Mouse (Mus musculus): ENCODE results near the gene Tnfrsf11a. TPM values are rescaled to one million over a fixed set of nuclear protein-coding genes. Genes with fewer than 3 reads are reported as not detected.
A peak's percentile ranks its signal among the peaks of the same experiment; 100 is the strongest.

The Tnfrsf11a gene
- polyA plus RNA-seq, 1 experiment, result 2.6 TPM

GRCm38 (mm10) chr1:105843856-105844255 is 63.3 kb downstream of the Tnfrsf11a start:
- no peak overlapping the region for H3K4me3 ChIP-seq (ENCODE audit: insufficient read depth, low read depth, low read length)

GRCm38 (mm10) chr1:105844341-105845006 is 64.0 kb downstream of the Tnfrsf11a start:
- WGBS, result 31% methylated on average over 28 of the region's 28 CpGs
- H3K36me3 ChIP-seq (ENCODE audit: control insufficient read depth, insufficient read depth, low read length), result no peaks in the 10 kb centered on the region
- H3K4me1 ChIP-seq (ENCODE audit: control insufficient read depth, insufficient read depth, low read length), result 0 out of 2 replicates have a peak, but pooled peaks cover 2% of the 10 kb centered on the region
- no peak for DNase-seq
- H3K27ac ChIP-seq (ENCODE audit: insufficient read depth, low read depth, low read length), result no peak overlapping the region
- no peak overlapping the region for H3K4me3 ChIP-seq (ENCODE audit: insufficient read depth, low read depth, low read length)
- TF ChIP-seq CTCF (conservative IDR thresholded peaks at IDR 0.05; ENCODE audit: insufficient read depth, insufficient read length, low read depth, low read length) (no peak), POLR2A (IDR thresholded peaks at IDR 0.05; ENCODE audit: low read depth, low read length) (no peak)
- no peaks in the 10 kb centered on the region; the same call in 1 of the 2 replicates for H3K27me3 ChIP-seq (replicated peaks; ENCODE audit: control insufficient read depth, insufficient read depth, low read length)

More at GRCm38 (mm10) chr1:105843856-105844255, 63.3 kb downstream of the Tnfrsf11a start:
- H3K4me1 ChIP-seq (ENCODE audit: control insufficient read depth, insufficient read depth, low read length), result 0 out of 2 replicates have a peak, but pooled peaks cover 2% of the 10 kb centered on the region
- 32% methylated on average over 2 of the region's 2 CpGs for WGBS
- no peaks in the 10 kb centered on the region for H3K36me3 ChIP-seq (ENCODE audit: control insufficient read depth, insufficient read depth, low read length)
- no peak for DNase-seq
- H3K27ac ChIP-seq (ENCODE audit: insufficient read depth, low read depth, low read length), result no peak overlapping the region
- no peaks in the 10 kb centered on the region; the same call in 1 of the 2 replicates for H3K27me3 ChIP-seq (replicated peaks; ENCODE audit: control insufficient read depth, insufficient read depth, low read length)
- TF ChIP-seq POLR2A (IDR thresholded peaks at IDR 0.05; ENCODE audit: low read depth, low read length) (no peak), CTCF (conservative IDR thresholded peaks at IDR 0.05; ENCODE audit: insufficient read depth, insufficient read length, low read depth, low read length) (no peak)

- Histone ChIP-seq H3K4me3 (ENCODE audit: insufficient read depth, low read depth, low read length) (no peak overlapping the region), H3K4me1 (ENCODE audit: control insufficient read depth, insufficient read depth, low read length) (0 out of 2 replicates have a peak, but pooled peaks cover 2% of the 10 kb centered on the region), H3K36me3 (ENCODE audit: control insufficient read depth, insufficient read depth, low read length) (no peaks in the 10 kb centered on the region), H3K27ac (ENCODE audit: insufficient read depth, low read depth, low read length) (no peak overlapping the region), H3K27me3 (replicated peaks; ENCODE audit: control insufficient read depth, insufficient read depth, low read length) (no peaks in the 10 kb centered on the region; the same call in 1 of the 2 replicates)
- TF ChIP-seq POLR2A (IDR thresholded peaks at IDR 0.05; ENCODE audit: low read depth, low read length) (no peak), CTCF (conservative IDR thresholded peaks at IDR 0.05; ENCODE audit: insufficient read depth, insufficient read length, low read depth, low read length) (no peak)
- WGBS, result 92% methylated on average over 2 of the region's 2 CpGs
- DNase-seq, result no peak
Measured at GRCm38 (mm10) chr1:105846431-105846830, 65.9 kb downstream of the Tnfrsf11a start.

- 79% methylated on average over 8 of the region's 8 CpGs for WGBS
- DNase-seq, result peak; percentile 36
- TF ChIP-seq POLR2A (IDR thresholded peaks at IDR 0.05; ENCODE audit: low read depth, low read length), result no peak
- TF ChIP-seq CTCF (conservative IDR thresholded peaks at IDR 0.05; ENCODE audit: insufficient read depth, insufficient read length, low read depth, low read length), result no peak
- Histone ChIP-seq H3K4me3 (ENCODE audit: insufficient read depth, low read depth, low read length) (no peak overlapping the region), H3K27me3 (replicated peaks; ENCODE audit: control insufficient read depth, insufficient read depth, low read length) (no peaks in the 10 kb centered on the region), H3K27ac (ENCODE audit: insufficient read depth, low read depth, low read length) (no peak overlapping the region), H3K36me3 (ENCODE audit: control insufficient read depth, insufficient read depth, low read length) (no peaks in the 10 kb centered on the region), H3K4me1 (ENCODE audit: control insufficient read depth, insufficient read depth, low read length) (0 out of 2 replicates have a peak, but pooled peaks cover 2% of the 10 kb centered on the region)
Measured at GRCm38 (mm10) chr1:105848806-105849205, 68.3 kb downstream of the Tnfrsf11a start.

- H3K4me3 ChIP-seq (ENCODE audit: insufficient read depth, low read depth, low read length), result no peak overlapping the region
- no peaks in the 10 kb centered on the region for H3K36me3 ChIP-seq (ENCODE audit: control insufficient read depth, insufficient read depth, low read length)
- H3K4me1 ChIP-seq (ENCODE audit: control insufficient read depth, insufficient read depth, low read length), result no peaks in the 10 kb centered on the region
- H3K27ac ChIP-seq (ENCODE audit: insufficient read depth, low read depth, low read length), result no peak overlapping the region
- no peak for DNase-seq
- 97% methylated on average over 2 of the region's 2 CpGs for WGBS
- no peak for TF ChIP-seq POLR2A (IDR thresholded peaks at IDR 0.05; ENCODE audit: low read depth, low read length)
- TF ChIP-seq CTCF (conservative IDR thresholded peaks at IDR 0.05; ENCODE audit: insufficient read depth, insufficient read length, low read depth, low read length), result no peak
- H3K27me3 ChIP-seq (replicated peaks; ENCODE audit: control insufficient read depth, insufficient read depth, low read length), result no peaks in the 10 kb centered on the region
Measured at GRCm38 (mm10) chr1:105851341-105851740, 70.8 kb downstream of the Tnfrsf11a start.

- no peaks in the 10 kb centered on the region for H3K27me3 ChIP-seq (replicated peaks; ENCODE audit: control insufficient read depth, insufficient read depth, low read length)
- DNase-seq, result peak; percentile 6
- H3K27ac ChIP-seq (ENCODE audit: insufficient read depth, low read depth, low read length), result no peak overlapping the region
- no peaks in the 10 kb centered on the region for H3K36me3 ChIP-seq (ENCODE audit: control insufficient read depth, insufficient read depth, low read length)
- TF ChIP-seq CTCF (conservative IDR thresholded peaks at IDR 0.05; ENCODE audit: insufficient read depth, insufficient read length, low read depth, low read length) (no peak), POLR2A (IDR thresholded peaks at IDR 0.05; ENCODE audit: low read depth, low read length) (no peak)
- H3K4me1 ChIP-seq (ENCODE audit: control insufficient read depth, insufficient read depth, low read length), result no peaks in the 10 kb centered on the region
- H3K4me3 ChIP-seq (ENCODE audit: insufficient read depth, low read depth, low read length), result no peak overlapping the region
- WGBS, result 69% methylated on average over 2 of the region's 2 CpGs
Measured at GRCm38 (mm10) chr1:105859740-105860139, 79.2 kb downstream of the Tnfrsf11a start.

- Histone ChIP-seq H3K4me1 (ENCODE audit: control insufficient read depth, insufficient read depth, low read length) (no peaks in the 10 kb centered on the region), H3K36me3 (ENCODE audit: control insufficient read depth, insufficient read depth, low read length) (no peaks in the 10 kb centered on the region), H3K4me3 (ENCODE audit: insufficient read depth, low read depth, low read length) (no peak overlapping the region), H3K27me3 (replicated peaks; ENCODE audit: control insufficient read depth, insufficient read depth, low read length) (no peaks in the 10 kb centered on the region), H3K27ac (ENCODE audit: insufficient read depth, low read depth, low read length) (no peak overlapping the region)
- 75% methylated on average over 6 of the region's 6 CpGs for WGBS
- DNase-seq, result no peak
- TF ChIP-seq POLR2A (IDR thresholded peaks at IDR 0.05; ENCODE audit: low read depth, low read length) (no peak), CTCF (conservative IDR thresholded peaks at IDR 0.05; ENCODE audit: insufficient read depth, insufficient read length, low read depth, low read length) (no peak)
Measured at GRCm38 (mm10) chr1:105876589-105876988, 96.1 kb downstream of the Tnfrsf11a start.
